Mouse (Mus musculus): ENCODE results near the gene 4930407I10Rik. TPM values are rescaled to one million over a fixed set of nuclear protein-coding genes. Genes with fewer than 3 reads are reported as not detected.

The 4930407I10Rik gene
- not detected for total RNA-seq (2021)
- long read RNA-seq, experiment 1, result 0 reads
- long read RNA-seq, experiment 2, result 0 reads

GRCm38 (mm10) chr15:82058719-82059201, at the start of gene 4930407I10Rik:
Gene 4930407I10Rik, plus strand, starts transcription at chr15:82059151.
- DNase-seq, result peak; percentile 12 to 43

- DNase-seq, result peak; percentile 42 to 53
These were observed 47.0 kb upstream of the 4930407I10Rik start for GRCm38 (mm10) chr15:82011947-82012346.

GRCm38 (mm10) chr15:82014745-82015391, 44.1 kb upstream of the 4930407I10Rik start:
- DNase-seq, result no peak

GRCm38 (mm10) chr15:82015392-82016100, 43.4 kb upstream of the 4930407I10Rik start:
- DNase-seq, result peak; percentile 47 to 60

- peak; percentile 100 for DNase-seq
These were observed 42.7 kb upstream of the 4930407I10Rik start for GRCm38 (mm10) chr15:82016101-82016808.

GRCm38 (mm10) chr15:82016830-82017229, 42.1 kb upstream of the 4930407I10Rik start:
- DNase-seq, result no peak

GRCm38 (mm10) chr15:82017461-82017860, 41.5 kb upstream of the 4930407I10Rik start:
- no peak for DNase-seq

- no peak for DNase-seq
These were observed 39.7 kb upstream of the 4930407I10Rik start for GRCm38 (mm10) chr15:82019288-82019687.

- DNase-seq, result peak; percentile 72 to 79
These were observed 36.3 kb upstream of the 4930407I10Rik start for GRCm38 (mm10) chr15:82022535-82023088.

- no peak for DNase-seq
These were observed 34.9 kb upstream of the 4930407I10Rik start for GRCm38 (mm10) chr15:82023965-82024635.

GRCm38 (mm10) chr15:82027276-82027675, 31.7 kb upstream of the 4930407I10Rik start:
- no peak for DNase-seq

- DNase-seq, result no peak
These were observed 31.2 kb upstream of the 4930407I10Rik start for GRCm38 (mm10) chr15:82027726-82028125.

GRCm38 (mm10) chr15:82032386-82032785, 26.6 kb upstream of the 4930407I10Rik start:
- no peak for DNase-seq

GRCm38 (mm10) chr15:82033762-82034161, 25.2 kb upstream of the 4930407I10Rik start, which contains the start of gene Desi1:
Gene Desi1, minus strand, starts transcription at chr15:82033862.
- no peak for DNase-seq

- DNase-seq, result peak; percentile 25 to 48
These were observed 22.9 kb upstream of the 4930407I10Rik start for GRCm38 (mm10) chr15:82035904-82036689.

- DNase-seq, result peak; percentile 53 to 55
These were observed 18.3 kb upstream of the 4930407I10Rik start for GRCm38 (mm10) chr15:82040650-82041049.

- DNase-seq, result peak in 1 of 2 experiments; percentile 16
These were observed 14.7 kb upstream of the 4930407I10Rik start for GRCm38 (mm10) chr15:82044166-82044784.

- DNase-seq, result peak; percentile 26 to 33
These were observed 12.6 kb upstream of the 4930407I10Rik start for GRCm38 (mm10) chr15:82046246-82046891.

- peak; percentile 94 to 95 for DNase-seq
These were observed 11.7 kb upstream of the 4930407I10Rik start, which contains the start of gene Snu13 for GRCm38 (mm10) chr15:82047080-82047883. Gene Snu13, minus strand, starts transcription at chr15:82047598.
